Comparison of ENCODE assay signal across 9 mouse cellular contexts in the genomic region with DNA sequence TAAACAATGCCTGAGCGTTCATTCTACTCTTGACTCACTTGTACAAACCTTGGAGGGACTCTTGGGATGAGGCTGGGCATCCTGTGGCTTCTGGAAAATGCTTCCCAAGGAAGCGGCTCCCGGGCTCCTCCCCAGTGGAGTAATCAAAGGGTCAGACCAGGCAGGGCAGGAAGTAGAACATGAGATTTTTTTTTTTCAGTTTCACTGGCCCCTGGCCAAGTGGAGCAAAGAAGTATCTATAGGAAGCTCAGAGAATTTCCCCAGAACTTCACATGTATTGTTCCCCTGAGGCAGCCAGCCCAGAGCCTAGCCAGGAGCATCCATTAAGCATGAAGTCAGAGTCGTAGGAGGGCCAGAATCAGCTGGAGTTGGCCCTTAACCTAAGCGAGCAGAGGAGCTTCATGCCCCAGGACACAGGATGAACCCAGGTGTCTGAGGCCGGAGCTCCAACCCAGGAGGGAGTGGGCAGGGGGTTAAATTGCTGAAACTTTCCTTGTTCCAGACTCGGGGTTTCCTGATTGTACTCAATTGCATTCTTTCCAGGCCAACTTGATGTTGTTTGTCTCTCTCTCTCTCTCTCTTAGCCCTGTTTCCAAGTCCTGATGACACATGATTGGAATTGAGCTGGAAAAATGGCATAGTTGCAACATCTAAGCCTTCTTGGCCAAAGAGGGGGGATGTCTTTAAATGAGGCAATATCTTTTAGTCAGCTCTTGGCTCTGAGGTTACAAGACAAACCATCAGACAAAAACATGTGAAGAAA. TPM values are rescaled to one million over a fixed set of nuclear protein-coding genes. Genes with fewer than 3 reads are reported as not detected.
A peak's percentile ranks its signal among the peaks of the same experiment; 100 is the strongest.
DNase-seq lines count a peak whose midpoint lies in the region; ATAC-seq lines count a peak whose summit lies in the region.
"Had no signal": no experiment of that assay in that cellular context is flagged by ENCODE, and none has a peak within 500 bp of the region (broad histone marks: within the 10 kb centered on the region; RNA-seq: fewer than 3 reads in every experiment).

No protein-coding gene starts in this region.

- H3K9ac ChIP-seq in liver, embryonic 12.5 days: no peak overlapping the region
- H3K9ac ChIP-seq in forebrain, embryonic 11.5 days (ENCODE audit: low read length): no peak overlapping the region

- H3K4me3 ChIP-seq in heart, embryonic 10.5 days: no peak overlapping the region
- H3K4me3 ChIP-seq in liver, embryonic 12.5 days: no peak overlapping the region
- H3K4me3 ChIP-seq in forebrain, embryonic 11.5 days (ENCODE audit: low read depth, low read length): no peak overlapping the region

- 40% methylated on average over 7 of the region's 7 CpGs for WGBS in heart, embryonic 10.5 days
- WGBS in liver, embryonic 12.5 days (ENCODE audit: insufficient replicate concordance): 36% methylated on average over 7 of the region's 7 CpGs
- WGBS in forebrain, embryonic 11.5 days: 66% methylated on average over 7 of the region's 7 CpGs

- H3K9me3 ChIP-seq in heart, embryonic 10.5 days: no peaks in the 10 kb centered on the region
- H3K9me3 ChIP-seq in liver, embryonic 12.5 days (replicated peaks): no peaks in the 10 kb centered on the region
- H3K9me3 ChIP-seq in forebrain, embryonic 11.5 days (ENCODE audit: control insufficient read depth, low read length): no peaks in the 10 kb centered on the region

- peaks cover 3% of the 10 kb centered on the region; the same call in 1 of the 2 replicates for H3K4me1 ChIP-seq in heart, embryonic 10.5 days
- no peaks in the 10 kb centered on the region for H3K4me1 ChIP-seq in liver, embryonic 12.5 days
- H3K4me1 ChIP-seq in forebrain, embryonic 11.5 days (replicated peaks; ENCODE audit: control insufficient read depth, insufficient read depth, low read length): no peaks in the 10 kb centered on the region

- H3K4me2 ChIP-seq in liver, embryonic 12.5 days: no peak overlapping the region
- H3K4me2 ChIP-seq in forebrain, embryonic 11.5 days (ENCODE audit: low read depth, low read length, severe bottlenecking): no peak overlapping the region

- H3K27me3 ChIP-seq in heart, embryonic 10.5 days (ENCODE audit: insufficient read depth, poor library complexity, severe bottlenecking): peaks cover 14% of the 10 kb centered on the region; the same call in 1 of the 2 replicates
- peaks cover 33% of the 10 kb centered on the region; the same call in 1 of the 2 replicates for H3K27me3 ChIP-seq in liver, embryonic 12.5 days (replicated peaks)
- H3K27me3 ChIP-seq in forebrain, embryonic 11.5 days (ENCODE audit: control insufficient read depth, insufficient read depth, low read length): no peaks in the 10 kb centered on the region

- peak overlapping the region; percentile 23; the same call in 1 of the 2 replicates for H3K27ac ChIP-seq in heart, embryonic 10.5 days
- 0 out of 2 replicates have a peak overlapping the region, but pooled peaks have one; percentile 10 for H3K27ac ChIP-seq in liver, embryonic 12.5 days
- no peak overlapping the region for H3K27ac ChIP-seq in forebrain, embryonic 11.5 days (ENCODE audit: low read depth, low read length)

- H3K36me3 ChIP-seq in heart, embryonic 10.5 days: no peaks in the 10 kb centered on the region
- no peaks in the 10 kb centered on the region for H3K36me3 ChIP-seq in liver, embryonic 12.5 days
- H3K36me3 ChIP-seq in forebrain, embryonic 11.5 days (ENCODE audit: control insufficient read depth, insufficient read depth, low read length): no peaks in the 10 kb centered on the region

- ATAC-seq in liver, embryonic 12.5 days: no peak
- no peak for ATAC-seq in forebrain, embryonic 11.5 days (replicated peaks; ENCODE audit: low FRiP score)

- peak; percentile 12 for DNase-seq in urinary bladder, adult 18-20 months (ENCODE audit: low spot score in 2 of 2)
- no peak for DNase-seq in urinary bladder, adult 2 months (ENCODE audit: low spot score)
- DNase-seq in heart, embryonic 10.5 days (ENCODE audit: low spot score): no peak
- no peak for DNase-seq in right cerebral cortex, postnatal 36 days (ENCODE audit: low spot score in 2 of 2)
- DNase-seq in forebrain, embryonic 11.5 days (ENCODE audit: low spot score): no peak
- no peak for DNase-seq in thymus, postnatal 4 days
- DNase-seq in spleen, postnatal 10 days (ENCODE audit: low spot score in 2 of 2): no peak
- DNase-seq: layer of hippocampus, postnatal 36 days had no signal

RNA-seq across cellular contexts. Expression of gene Lmbr1, which starts 10.2 kb away (rescaled TPM):
- polyA plus RNA-seq in urinary bladder, adult 2 months (2012; rRNA removed): 13.1 and 13.3 TPM in 2 replicates
- polyA plus RNA-seq in heart, embryonic 10.5 days (2016; fragmentation: Nextera tagmentation; extraction: Ambion mirVana): 8.2 and 12.4 TPM in 2 replicates
- polyA plus RNA-seq in liver, embryonic 12.5 days (2016; fragmentation: Nextera tagmentation; extraction: Ambion mirVana): 3.9 and 4.8 TPM in 2 replicates
- 11.6 and 12.3 TPM in 2 replicates for polyA plus RNA-seq in forebrain, embryonic 11.5 days (2014; fragmentation: Nextera tagmentation; extraction: Ambion mirVana)

RNA-seq across cellular contexts. Expression of gene Nom1, which starts 46.1 kb away (rescaled TPM):
- polyA plus RNA-seq in urinary bladder, adult 2 months (2012; rRNA removed): 21.1 and 22.9 TPM in 2 replicates
- polyA plus RNA-seq in heart, embryonic 10.5 days (2016; fragmentation: Nextera tagmentation; extraction: Ambion mirVana): 25.3 and 29.5 TPM in 2 replicates
- polyA plus RNA-seq in liver, embryonic 12.5 days (2016; fragmentation: Nextera tagmentation; extraction: Ambion mirVana): 29.9 and 30.0 TPM in 2 replicates
- 25.1 and 34.9 TPM in 2 replicates for polyA plus RNA-seq in forebrain, embryonic 11.5 days (2014; fragmentation: Nextera tagmentation; extraction: Ambion mirVana)

Comparison
In these comparisons a context has a peak if more than half of its experiments do, and no peak if none do; other contexts are left out.
1. DNase-seq: peak in urinary bladder, adult 18-20 months (2 of 2); none in urinary bladder, adult 2 months (single experiment), heart, embryonic 10.5 days (single experiment), right cerebral cortex, postnatal 36 days (0 of 2), forebrain, embryonic 11.5 days (single experiment), thymus, postnatal 4 days (single experiment) and spleen, postnatal 10 days (0 of 2).